Mouse (Mus musculus) ES-E14 (cell line): ENCODE results near the gene Gipc3. TPM values are rescaled to one million over a fixed set of nuclear protein-coding genes. Genes with fewer than 3 reads are reported as not detected.

Experiments used
- DNase-seq: peaks from one replicate; pipeline ENCODE4 v3.0.0-alpha.2; 2013; ENCODE audit warnings: low read depth, low spot score
- H3K27ac ChIP-seq: 2 replicates; pipeline ENCODE4 v1.5.1; 2012; ENCODE audit warnings: low read depth, mild to moderate bottlenecking, low read length, moderate library complexity, mixed read lengths; ENCODE audit not compliant: poor library complexity, insufficient read depth, severe bottlenecking
- H3K36me3 ChIP-seq: 2 replicates; pipeline ENCODE4 v1.6.1; 2012; ENCODE audit warnings: mild to moderate bottlenecking, low read length, moderate library complexity, mixed read lengths; ENCODE audit not compliant: control insufficient read depth, poor library complexity, insufficient read depth, severe bottlenecking
- H3K4me1 ChIP-seq, 2 experiments: fragments of 150-350 bp in 1 of 2; sonication (generic) in 1 of 2; 2 replicates each; pipeline ENCODE4 v1.6.1; 2012; ENCODE audit warnings: low read length in 2 of 2, mild to moderate bottlenecking in 1 of 2, mixed read lengths in 1 of 2; ENCODE audit not compliant: control insufficient read depth in 2 of 2, insufficient read depth in 2 of 2, poor library complexity in 1 of 2
- H3K4me3 ChIP-seq, 2 experiments: fragments of 150-350 bp in 1 of 2; sonication (generic) in 1 of 2; 2 replicates each; pipeline ENCODE4 v1.5.1; 2012; ENCODE audit warnings: low read length in 2 of 2, low read depth in 1 of 2, mild to moderate bottlenecking in 1 of 2, mixed read lengths in 1 of 2; ENCODE audit not compliant: insufficient read depth in 1 of 2, poor library complexity in 1 of 2, severe bottlenecking in 1 of 2
- H3K9ac ChIP-seq: 2 replicates; pipeline ENCODE4 v1.6.1; 2012; ENCODE audit warnings: low read depth, mild to moderate bottlenecking, low read length, mixed read lengths; ENCODE audit not compliant: poor library complexity, insufficient read depth, severe bottlenecking
- H3K9me3 ChIP-seq: fragments of 150-350 bp; sonication (generic); 2 replicates; pipeline ENCODE4 v1.6.1; 2012; ENCODE audit warnings: low read depth, mild to moderate bottlenecking, low read length; ENCODE audit not compliant: control insufficient read depth, insufficient read depth
- CHD2 ChIP-seq: IDR thresholded peaks from 2 replicates; pipeline ENCODE4 v1.6.1; 2014; ENCODE audit warnings: mild to moderate bottlenecking, low read depth, low read length, inconsistent platforms
- HCFC1 ChIP-seq: IDR thresholded peaks from 2 replicates; pipeline ENCODE4 v1.6.1; 2012; ENCODE audit warnings: low read length, inconsistent platforms, borderline replicate concordance; ENCODE audit not compliant: insufficient read depth
- MAFK ChIP-seq: IDR thresholded peaks from 2 replicates; pipeline ENCODE4 v1.6.1; 2014; ENCODE audit warnings: mild to moderate bottlenecking, low read depth, low read length, inconsistent platforms; ENCODE audit not compliant: insufficient read depth
- ZC3H11A ChIP-seq: IDR thresholded peaks from 2 replicates; pipeline ENCODE4 v1.6.1; 2012; ENCODE audit warnings: low read depth, mild to moderate bottlenecking, inconsistent platforms, low read length, borderline replicate concordance
- ZNF384 ChIP-seq: IDR thresholded peaks from 2 replicates; pipeline ENCODE4 v1.6.1; 2012; ENCODE audit warnings: low read depth, low read length, inconsistent platforms
- in situ Hi-C, 2 experiments: fragments of 600-800 bp; cut with MboI; formaldehyde crosslinking; loops; one replicate each; pipeline ENCODE4 v1.15.1; 2025; ENCODE audit warnings: low sequenced_read_pairs in 2 of 2, inconsistent platforms in 1 of 2; ENCODE audit not compliant: unreplicated experiment in 2 of 2
- total RNA-seq: library from RNA; depleted of rRNA; stranded (reverse); fragments of 300-350 nt; gene quantifications from 2 replicates; pipeline ENCODE4 v1.2.3, GENCODE M21; 2012

Gene Gipc3
- total RNA-seq, 1 experiment, result 0.09 TPM

GRCm38 (mm10) chr10:81313581-81313980, 29.5 kb downstream of the Gipc3 start:
- Histone ChIP-seq H3K27ac (no peak overlapping the region), H3K9ac (no peak overlapping the region), H3K9me3 (no peaks in the 10 kb centered on the region), H3K4me1 (peaks cover 0 to 12% of the 10 kb centered on the region in 2 experiments; a peak in 2 of 4 replicates), H3K36me3 (peaks cover 50% of the 10 kb centered on the region), H3K4me3 (no peak overlapping the region)
- TF ChIP-seq ZNF384 (no peak), MAFK (no peak), CHD2 (no peak), HCFC1 (no peak), ZC3H11A (no peak)
- no peak for DNase-seq
- in situ Hi-C loops, result no loop called here

GRCm38 (mm10) chr10:81309571-81309970, 33.5 kb downstream of the Gipc3 start:
- H3K4me1 ChIP-seq, result peaks cover 0 to 5% of the 10 kb centered on the region in 2 experiments; a peak in 1 of 4 replicates
- H3K9ac ChIP-seq, result no peak overlapping the region
- no peak overlapping the region for H3K4me3 ChIP-seq
- TF ChIP-seq HCFC1, result no peak
- no peak for TF ChIP-seq MAFK
- no peak for TF ChIP-seq CHD2
- no peak for TF ChIP-seq ZNF384
- no peak for TF ChIP-seq ZC3H11A
- H3K27ac ChIP-seq, result no peak overlapping the region
- H3K36me3 ChIP-seq, result peaks cover 61% of the 10 kb centered on the region
- no peak for DNase-seq
- H3K9me3 ChIP-seq, result no peaks in the 10 kb centered on the region
- in situ Hi-C loops, result no loop called here

- Histone ChIP-seq H3K9ac (no peak overlapping the region), H3K27ac (no peak overlapping the region), H3K9me3 (no peaks in the 10 kb centered on the region), H3K4me3 (no peak overlapping the region), H3K4me1 (peaks cover 0 to 15% of the 10 kb centered on the region in 2 experiments; a peak in 1 of 4 replicates), H3K36me3 (peaks cover 44% of the 10 kb centered on the region)
- in situ Hi-C loops, result no loop called here
- no peak for DNase-seq
- TF ChIP-seq CHD2 (no peak), MAFK (no peak), ZC3H11A (no peak), HCFC1 (no peak), ZNF384 (no peak)
Observed at GRCm38 (mm10) chr10:81306837-81307682, 36.0 kb downstream of the Gipc3 start.

- Histone ChIP-seq H3K4me3 (no peak overlapping the region), H3K9me3 (no peaks in the 10 kb centered on the region), H3K36me3 (peaks cover 42% of the 10 kb centered on the region), H3K4me1 (peaks cover 0 to 18% of the 10 kb centered on the region in 2 experiments; a peak in 1 of 4 replicates), H3K9ac (no peak overlapping the region), H3K27ac (no peak overlapping the region)
- DNase-seq, result no peak
- in situ Hi-C loops, result no loop called here
- TF ChIP-seq MAFK, result no peak
- no peak for TF ChIP-seq ZNF384
- no peak for TF ChIP-seq ZC3H11A
- TF ChIP-seq HCFC1, result no peak
- TF ChIP-seq CHD2, result no peak
Observed at GRCm38 (mm10) chr10:81306173-81306668, 36.8 kb downstream of the Gipc3 start.
